Mouse (Mus musculus) ovary, adult 18-20 months (tissue): ENCODE results near the gene Fut1.
"Not testable (repeated sequence)": the region's sequence is repeated elsewhere in the genome, so short reads cannot be mapped to it uniquely, and the experiment has no call there.

ENCODE experiments used
- DNase-seq: peaks from one replicate; pipeline ENCODE4 v3.0.0; 2022; ENCODE audit warnings: low spot score, mixed read lengths

The Fut1 gene

DNA sequence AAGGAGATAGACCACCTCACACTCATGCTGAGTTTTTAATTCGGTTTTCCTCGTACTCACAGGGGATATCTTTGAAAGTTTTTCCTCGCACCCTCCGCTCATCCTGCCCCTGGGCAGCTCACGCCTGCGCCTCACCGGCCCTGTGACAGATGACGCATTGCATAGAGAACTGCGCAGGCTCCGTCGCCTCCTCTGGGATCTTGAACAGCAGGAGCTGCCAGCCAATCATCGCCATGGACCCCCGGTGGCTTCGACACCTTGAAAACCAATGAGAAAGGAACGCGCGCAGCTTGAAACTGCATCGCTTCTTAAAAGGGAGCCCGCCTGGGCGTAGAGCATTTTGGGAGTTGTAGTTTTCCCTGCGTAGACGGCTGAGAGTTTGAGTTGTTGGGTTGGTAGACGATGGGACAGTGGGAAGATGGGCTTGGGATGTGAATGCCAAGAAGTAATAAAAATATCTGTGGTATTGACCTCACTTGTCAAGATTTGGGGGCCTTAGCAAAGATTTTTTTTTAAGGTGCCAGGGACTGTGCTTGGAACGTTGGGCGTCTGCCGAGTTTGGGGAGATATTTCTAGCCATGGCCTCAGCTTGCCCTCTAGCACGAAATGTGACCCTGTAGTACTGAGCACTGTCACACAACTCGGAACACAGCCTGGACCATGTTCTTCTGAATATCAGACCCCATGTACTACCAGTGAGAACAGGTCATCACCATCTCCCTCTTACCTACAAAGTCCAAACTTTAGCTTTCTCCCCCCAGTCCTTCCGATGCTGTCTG is 21.7 kb downstream of the Fut1 start:
- peak; percentile 93 for DNase-seq

DNA sequence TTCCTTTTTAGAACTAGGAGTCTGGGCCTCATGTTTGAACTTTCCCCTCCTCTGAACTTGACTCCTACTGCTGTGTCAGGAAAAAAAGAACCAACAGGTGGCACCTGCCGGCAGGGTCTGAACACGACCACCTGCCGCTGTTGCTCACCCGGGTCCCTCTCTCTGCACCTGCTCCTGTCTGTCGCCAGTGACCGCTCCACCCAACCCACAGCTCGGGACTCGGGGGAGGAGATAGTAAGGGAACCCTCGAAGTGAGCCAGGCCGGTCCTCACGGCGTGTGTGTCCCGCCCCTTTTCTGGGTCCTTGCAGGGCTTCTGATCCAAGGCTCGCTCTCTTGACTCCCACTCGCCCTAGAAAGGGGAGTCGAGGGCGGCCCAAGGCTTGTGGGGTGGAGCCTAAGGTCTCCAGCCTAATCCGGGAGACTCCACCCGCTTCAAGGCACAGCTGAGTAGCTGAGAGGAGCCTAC is 22.5 kb downstream of the Fut1 start, which contains the start of gene Mamstr:
TSS of gene Mamstr (plus strand) at position 417 of the 467 bp plus-strand sequence.
- DNase-seq = peak; percentile 45

DNA sequence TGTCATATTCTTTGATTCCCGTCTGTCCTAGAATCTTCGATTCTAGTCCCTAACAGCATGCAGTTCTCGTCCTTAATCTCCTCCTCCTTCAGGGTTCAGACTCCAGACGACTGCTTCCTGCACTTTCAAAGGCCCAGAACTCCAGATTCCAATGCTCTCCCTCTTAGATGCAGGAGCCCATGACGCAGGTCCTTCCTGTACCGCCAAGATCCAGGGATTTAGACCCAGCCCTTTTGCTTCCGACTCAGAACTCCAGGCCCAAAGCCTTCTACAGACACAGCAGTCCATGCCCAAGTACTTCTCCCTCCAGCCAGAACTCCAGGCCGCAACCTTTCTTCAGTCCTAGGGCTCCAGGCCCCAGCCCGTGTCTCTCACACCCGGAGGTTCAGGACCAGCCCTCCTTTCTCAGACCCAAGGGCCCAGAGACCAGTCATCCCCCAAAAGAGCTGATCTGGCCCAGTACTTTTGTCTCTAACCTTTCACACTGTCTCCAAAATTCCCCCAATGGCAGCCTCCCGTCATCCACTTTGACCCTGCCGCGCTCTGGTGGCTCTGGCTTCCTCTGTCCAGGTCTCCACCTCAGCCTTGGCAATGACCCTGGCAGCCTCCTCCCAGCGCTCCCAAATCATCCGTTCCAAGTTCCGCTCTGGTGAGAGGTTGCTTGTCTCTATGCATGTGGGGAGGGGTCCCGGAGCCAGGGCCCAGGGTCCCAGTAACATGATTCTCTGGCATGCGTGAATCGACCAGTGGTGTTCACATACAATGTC is 23.3 kb downstream of the Fut1 start:
- DNase-seq = no peak

DNA sequence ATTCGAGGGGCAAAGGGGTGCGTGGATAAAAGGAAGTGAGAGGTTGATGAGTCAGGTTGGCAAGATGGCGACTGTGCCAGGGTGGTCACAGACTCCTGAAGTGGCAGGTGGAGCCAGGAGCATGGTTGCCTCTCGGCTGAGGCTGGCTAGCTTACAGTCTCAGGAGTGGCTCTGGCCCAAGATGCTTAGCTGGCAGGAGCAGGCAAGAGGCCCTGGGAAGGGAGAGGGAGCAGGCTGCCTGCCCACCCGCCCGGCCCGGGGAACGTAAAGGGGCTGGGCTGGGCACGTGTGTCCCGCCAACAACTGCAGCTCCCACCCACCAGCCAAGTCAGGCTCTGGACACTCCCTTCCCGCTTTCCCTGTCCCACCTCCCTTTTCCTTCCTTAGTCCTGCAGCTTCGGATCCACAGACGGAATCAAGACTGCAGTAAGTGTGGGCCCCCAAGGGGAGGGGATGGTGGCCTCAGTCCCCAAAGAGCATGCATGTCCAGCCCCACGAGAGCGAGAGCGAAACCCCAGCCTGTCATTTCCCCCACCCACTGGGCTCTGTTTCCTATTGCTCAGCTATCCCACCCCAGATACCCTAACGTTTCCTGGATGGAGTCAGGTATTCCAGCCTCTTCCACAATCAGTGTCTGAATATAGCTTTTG is 24.4 kb downstream of the Fut1 start:
- DNase-seq = no peak

DNA sequence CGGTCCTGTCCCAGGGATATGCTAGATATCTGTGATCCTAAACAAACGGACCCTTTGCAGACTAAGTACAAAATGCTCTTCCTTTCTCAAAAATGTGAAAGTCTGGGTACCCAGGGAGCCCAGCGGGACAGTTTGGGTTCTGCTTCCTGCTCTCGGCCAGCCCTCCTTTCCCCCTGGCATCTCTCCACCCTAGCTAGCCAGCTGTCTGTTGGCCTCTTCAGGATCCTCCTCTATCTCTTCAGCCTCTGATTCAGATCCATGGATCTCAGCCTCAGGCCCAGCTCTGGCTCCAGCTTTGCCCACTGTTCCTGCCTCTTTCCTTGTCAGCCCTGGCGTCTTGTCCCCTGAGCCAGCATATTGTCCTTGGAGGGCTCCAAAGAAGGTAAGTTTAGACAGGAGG is 25.0 kb downstream of the Fut1 start:
- no peak for DNase-seq

DNA sequence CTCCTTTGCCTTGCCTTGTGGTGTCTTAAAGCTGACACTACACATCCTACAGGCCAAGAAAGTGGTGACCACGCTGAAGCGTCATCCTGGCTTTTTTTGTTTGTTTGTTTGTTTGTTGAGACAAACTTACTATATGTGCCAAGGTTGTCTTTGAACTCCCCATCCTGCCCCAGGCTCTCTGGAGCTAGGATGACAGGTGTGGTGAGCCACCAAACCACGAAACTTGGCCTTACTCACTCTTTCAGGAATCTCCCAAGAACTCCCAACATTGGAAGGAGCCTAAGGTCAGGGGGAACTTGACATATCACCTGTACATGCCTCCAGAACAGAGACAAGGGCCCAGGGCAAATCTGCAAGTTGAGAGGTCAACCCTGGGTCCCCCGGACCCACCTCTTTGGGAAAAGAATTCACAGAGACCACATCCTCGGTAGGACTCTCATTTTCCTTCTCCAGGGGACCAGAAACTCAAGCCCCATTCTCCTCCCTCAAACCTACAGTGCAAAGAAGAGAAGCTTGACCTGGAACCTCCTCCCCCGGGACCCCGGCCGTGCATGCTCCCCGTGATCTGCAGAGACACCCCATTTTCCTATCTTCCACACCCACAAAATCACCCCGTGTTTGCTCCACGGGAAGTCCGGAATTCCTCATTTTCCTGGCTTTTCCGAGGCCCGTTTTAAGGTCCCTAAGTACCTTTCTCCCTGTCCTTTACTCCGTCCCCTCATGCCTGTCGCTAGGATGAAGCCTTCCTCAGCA is 25.6 kb downstream of the Fut1 start:
- DNase-seq = no peak

DNA sequence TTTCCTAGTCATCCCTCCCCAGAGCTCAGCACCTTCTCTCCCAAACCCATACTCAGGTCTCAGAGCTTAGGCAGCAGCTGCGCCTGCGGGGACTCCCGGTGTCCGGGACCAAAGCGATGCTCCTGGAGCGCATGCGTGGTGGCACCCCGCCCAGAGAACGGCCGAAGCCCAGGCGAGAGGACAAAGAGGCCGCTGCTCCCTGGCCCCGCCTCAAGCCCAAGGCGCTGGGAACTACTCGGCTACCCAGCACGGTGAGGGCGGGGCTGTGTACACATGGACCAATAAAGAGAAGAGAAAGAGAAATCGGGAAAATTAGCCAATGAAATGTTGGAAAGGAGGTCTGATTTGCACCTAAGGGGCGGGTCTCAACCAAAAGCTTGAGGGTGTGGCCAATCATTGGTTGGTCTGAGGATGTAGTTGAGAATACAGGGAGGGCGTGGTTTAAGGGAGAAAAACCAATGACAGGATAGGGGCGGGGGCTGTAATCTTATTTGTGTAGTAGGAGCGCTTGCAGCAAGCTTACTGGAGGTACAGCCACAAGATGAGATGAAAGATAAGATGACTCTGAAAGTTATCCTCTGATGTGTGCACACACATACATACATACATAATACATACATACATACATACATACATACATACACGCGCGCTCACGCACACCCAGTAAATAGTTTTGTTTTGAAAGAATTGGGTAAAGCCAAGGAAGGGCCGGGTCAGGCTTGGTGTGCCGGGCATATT is 26.5 kb downstream of the Fut1 start:
- DNase-seq = peak; percentile 91

DNA sequence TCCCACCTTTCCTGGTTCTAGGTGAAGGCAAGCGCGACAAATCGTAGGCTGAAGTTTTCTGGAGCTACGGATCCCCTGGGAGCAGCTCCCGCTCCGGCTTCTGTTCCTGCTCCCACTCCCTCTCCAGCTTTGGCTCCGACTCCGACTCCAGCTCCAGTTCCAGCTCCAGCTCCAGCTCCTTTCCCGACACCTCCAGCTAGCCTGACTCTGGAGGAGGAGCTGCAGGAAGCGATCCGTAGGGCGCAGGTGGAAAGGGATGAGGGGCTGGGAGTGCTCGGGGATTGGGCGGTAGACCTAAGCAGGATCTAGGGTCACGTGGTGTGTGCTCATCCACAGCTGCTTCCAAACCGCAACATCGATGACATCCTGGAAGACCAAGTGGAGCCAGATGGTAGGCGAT is 27.1 kb downstream of the Fut1 start:
- DNase-seq = no peak

DNA sequence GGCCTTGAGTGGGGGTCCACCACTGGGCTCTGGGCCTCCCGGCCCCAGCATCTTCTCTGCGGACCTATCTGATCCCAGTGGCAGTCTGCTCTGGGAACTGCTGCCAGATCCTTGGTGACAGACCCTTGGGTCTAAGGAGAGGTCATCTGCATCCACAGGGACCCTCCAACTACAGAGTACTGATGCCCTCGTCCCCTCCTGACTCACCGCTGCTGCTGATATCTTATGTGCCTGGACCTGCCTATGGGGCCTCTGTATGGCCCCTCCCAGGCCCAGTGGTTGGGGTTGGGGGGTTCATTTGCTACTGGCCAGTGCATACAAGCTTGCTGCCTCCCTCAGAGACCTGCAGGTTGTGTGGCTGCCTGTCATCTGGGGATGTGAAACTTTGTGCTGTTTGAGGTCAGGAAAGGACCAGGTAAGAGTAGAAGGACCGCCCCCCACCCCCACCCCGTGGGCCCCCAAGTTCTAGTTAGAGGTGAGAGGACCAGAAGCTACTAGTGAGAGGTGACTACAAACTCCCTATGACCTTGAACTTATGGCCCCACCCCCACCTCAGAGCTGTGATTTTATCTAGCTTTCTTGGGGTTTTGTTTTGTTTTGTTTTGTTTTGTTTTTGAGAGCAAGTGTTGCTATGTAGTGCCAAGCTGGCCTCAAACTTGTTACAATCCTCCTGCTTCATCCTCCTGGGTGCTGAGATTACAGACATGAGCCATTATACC is 27.9 kb downstream of the Fut1 start:
- DNase-seq = no peak

DNA sequence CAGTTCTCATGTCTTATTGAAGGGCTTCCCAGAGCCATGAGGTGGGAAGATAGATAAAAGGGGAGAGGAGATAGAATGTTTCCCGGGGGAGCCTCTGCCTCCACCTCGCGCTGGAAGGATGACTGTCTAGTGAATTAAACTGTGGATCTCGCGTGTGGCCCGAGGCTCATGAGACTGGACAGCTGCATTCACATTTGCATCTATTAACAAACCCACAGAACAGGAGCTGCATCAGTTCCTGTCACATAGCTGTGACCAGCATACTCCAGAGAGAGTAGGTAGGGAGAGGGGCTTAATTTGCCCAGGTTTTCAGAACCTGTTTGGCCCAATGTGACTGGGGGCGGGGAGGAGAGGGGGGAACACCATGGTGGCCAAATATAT is 28.5 kb downstream of the Fut1 start:
- DNase-seq = no peak

DNA sequence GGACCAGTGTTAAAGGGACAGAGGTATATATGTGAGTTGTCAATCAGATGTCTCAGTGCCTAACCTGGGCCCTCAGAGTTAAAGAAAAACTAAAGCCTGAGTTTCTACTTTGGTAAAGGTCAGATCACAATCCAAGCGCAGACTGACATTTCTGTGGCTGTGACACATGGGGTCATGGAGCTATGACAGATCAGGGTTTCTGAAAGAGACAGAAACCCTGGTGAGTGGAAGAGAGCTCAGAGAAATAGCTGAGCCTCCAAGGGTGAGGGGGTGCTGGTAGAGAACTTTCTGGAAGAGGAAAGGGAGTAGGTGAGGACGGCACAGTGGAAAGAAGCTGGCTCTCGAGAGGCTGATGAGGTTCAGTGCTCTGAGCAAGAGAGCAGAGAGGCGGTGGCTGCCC is 29.6 kb downstream of the Fut1 start:
- DNase-seq = no peak

DNA sequence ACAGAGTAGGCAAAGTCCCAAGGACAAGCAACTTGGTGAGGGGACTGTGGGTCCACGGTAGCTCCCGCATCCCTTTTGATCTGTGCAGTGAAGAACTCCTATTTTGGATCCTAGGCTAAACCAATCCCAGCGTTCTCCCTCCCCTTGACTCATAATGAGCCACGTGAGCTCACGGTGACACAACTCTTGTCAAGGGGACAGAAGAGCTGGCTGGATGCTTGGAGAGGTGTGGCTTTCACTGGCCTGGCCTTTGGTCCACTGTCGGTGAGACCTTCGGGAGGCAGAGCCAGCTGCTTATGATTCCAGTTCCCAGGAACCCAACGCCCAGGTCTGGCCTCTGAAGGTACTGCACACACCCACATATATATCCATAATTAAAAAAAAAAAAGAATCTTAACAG is 32.3 kb downstream of the Fut1 start:
- no peak for DNase-seq

DNA sequence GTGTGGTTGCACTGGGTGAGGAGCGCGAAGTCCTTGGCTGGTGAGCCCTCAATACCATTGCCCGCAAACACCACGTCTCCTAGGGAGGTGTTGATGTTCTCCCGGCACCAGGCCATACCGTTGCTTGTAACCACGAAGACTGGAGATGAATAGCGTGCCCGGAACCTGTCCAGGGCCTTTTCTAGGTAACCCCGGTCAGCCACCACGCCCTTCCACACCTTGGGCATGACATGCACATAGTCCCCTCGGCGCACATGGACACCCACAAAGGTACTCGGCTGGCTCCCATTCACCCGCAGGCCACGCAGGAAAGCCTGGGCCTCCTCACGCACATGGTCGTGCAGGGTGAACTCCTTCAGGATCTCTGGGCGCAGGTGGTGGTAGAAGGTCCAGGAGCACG is 33.4 kb downstream of the Fut1 start:
- DNase-seq = not testable (repeated sequence)

DNA sequence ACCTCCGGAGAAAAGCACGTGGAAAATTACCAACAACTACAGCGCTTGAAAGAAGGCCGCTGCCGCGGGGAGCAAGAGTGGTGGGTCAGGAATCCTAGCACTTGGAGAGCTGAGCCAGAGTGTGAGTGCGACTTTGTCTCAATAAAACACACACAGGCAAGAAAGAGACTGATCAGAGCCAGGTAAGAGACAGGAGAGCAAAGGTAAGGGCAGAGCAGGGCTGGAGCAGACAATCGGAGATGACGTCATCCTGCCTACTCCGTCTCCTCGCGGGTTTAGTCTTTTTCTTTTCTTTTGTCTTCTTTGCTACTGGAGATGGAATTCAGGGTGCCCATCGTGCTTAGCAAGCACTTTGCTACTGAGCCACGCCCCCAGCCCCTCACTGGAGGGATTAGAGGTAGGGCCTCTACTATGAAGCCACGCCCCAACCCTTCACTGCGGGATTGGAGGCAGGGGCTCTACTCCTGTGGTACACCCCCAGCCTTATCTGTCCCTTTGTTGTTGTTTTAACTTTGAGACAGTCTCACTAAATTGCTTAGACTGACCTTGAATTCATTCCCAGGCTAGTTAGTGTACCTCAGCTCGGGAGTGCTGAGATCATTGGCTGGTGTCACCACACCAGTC is 37.4 kb downstream of the Fut1 start:
- DNase-seq = no peak

DNA sequence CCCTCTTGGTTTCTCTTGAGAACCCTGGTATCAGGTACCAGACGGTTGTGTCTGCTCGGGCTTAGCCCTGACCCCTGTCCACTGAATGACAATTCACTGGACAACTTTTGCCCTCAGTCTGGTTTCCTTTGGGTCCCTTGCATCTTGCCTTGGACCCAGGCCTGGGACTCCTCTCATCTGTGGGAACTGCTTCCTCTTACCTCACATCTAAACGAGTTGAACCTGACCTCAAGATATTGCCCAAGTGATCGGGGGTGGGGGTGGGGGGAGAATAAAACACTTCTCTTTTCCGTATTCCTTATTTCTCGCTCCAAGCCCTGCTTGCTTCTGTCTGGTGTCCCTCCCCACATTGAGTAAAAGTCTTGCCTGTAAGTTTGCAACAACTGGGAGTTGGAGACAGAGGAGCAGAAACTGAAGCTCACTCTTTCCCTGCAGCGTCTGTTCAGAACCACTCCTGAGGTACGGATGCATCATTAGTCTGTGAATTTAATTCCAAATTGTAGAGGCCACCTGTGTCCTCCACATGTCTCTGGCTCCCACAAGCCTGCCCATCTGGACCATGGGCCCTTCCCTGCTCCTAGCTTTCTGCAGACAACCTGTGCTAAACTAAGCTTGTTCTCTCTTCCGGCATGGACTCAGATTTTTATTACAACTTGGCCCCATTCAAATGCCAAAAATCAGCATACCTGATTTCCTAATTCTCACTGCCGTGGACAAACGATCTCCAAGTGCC is 43.8 kb downstream of the Fut1 start:
- DNase-seq = no peak

DNA sequence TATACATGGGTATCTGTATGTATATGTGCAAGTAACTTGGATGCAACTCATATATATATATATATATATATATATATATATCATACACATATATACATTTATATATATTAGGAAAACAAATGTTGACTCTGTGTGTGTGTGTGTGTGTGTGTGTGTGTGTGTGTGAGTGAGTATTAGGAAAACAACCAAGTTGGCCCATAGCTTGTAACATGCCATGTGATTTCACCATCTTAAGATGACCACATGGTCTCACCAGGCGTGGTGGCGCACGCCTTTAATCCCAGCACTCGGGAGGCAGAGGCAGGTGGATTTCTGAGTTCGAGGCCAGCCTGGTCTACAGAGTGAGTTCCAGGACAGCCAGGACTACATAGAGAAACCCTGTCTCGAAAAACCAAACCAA is 44.6 kb downstream of the Fut1 start:
- DNase-seq = not testable (repeated sequence)

DNA sequence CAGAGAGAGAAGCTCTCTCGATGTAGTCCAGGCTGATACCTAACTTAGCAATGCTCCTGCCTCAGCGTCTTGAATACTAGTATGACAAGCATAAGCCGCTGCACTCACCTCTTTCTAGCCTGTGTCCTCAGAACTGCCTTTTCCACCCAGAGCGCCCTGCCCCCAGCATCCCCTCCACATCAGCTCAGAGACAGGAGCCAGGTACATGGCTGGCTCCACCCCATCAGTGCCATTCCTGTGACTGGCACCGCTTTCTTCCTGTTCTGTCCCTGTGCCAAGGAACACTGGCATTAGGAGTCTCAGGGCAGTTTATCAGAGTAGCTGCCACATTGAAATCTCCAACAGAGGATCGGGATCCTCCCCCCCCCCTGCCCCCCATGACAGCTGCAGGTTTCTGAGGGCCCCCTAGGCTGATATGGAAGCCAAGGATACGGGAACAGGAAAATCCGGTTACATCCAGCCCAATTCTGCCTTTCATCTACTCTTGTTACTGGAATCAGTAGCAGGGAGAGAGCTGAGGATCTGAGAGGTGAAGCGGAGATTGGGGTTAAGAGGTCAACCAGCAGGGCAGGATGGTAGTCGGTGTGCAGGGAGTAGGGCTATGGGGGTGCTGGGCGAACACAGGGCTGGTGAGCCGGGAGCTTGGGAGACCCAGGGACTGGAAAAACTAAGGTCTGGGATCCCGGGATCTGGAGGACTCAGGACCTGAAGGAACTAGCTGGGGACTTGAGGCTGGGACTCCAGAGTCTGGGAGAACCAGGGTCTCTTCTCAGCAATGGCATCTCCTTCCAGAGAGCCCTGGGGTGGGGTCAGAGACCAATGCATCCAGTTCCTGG is 48.4 kb downstream of the Fut1 start:
- no peak for DNase-seq

DNA sequence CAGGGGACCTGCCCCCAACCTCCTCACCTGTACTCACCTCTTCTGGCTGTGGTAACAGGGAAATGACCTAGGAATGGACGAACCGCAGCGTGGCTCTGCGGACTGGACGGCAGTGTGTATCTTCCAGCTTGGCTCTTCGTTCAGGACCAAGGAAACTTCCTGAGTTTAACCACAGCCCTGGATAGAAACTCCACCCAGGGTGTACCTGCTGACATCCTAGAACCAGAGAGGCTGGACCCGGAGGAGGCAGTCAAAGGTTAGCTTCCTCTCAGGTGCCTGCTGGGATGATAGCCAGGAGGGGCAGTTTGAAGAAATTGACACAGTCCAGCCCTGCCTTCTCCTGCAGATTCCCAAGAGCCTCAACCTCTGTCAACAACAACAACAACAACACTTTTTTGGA is 49.1 kb downstream of the Fut1 start, which contains the start of gene Fut2:
TSS of gene Fut2 (minus strand) at position 234 of the 400 bp plus-strand sequence.
- DNase-seq = no peak

DNA sequence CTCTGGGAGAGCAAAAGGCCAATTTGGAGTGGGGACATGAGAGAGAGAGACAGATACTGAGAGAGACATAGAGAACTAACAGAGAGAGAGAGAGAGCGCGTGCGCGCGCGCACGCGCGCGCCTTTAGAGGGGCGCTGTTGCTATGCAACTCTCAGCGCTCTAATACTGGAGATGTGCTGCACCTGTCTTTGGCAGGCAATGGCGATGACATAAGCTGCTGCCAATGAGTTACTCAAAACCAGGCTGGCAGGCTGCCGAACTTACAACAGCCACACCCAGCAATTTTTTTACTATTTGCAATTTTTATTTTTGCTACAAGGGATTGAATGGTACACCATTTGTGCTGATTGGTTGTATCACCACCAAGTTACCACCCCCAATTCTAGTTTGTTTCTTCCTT is 50.7 kb downstream of the Fut1 start:
- DNase-seq = no peak
